Mouse (Mus musculus) urinary bladder, postnatal 36 days (tissue): ENCODE measurements around the gene Acvrl1.

Experiments
- DNase-seq, 2 experiments: peaks; one replicate each; pipeline ENCODE4 v3.0.0; 2022; ENCODE audit warnings: low spot score in 2 of 2, mixed read lengths in 1 of 2

Gene Acvrl1

GRCm38 (mm10) chr15:101142672-101143071 is 14.3 kb downstream of the Acvrl1 start:
- DNase-seq: no peak

- DNase-seq: peak in 1 of 2 experiments; percentile 57
These were observed 15.2 kb downstream of the Acvrl1 start for GRCm38 (mm10) chr15:101143494-101143893.

GRCm38 (mm10) chr15:101144176-101144575 is 15.9 kb downstream of the Acvrl1 start:
- no peak for DNase-seq

- no peak for DNase-seq
These were observed 16.5 kb downstream of the Acvrl1 start for GRCm38 (mm10) chr15:101144779-101145178.

- peak; percentile 93 to 97 for DNase-seq
These were observed 17.2 kb downstream of the Acvrl1 start for GRCm38 (mm10) chr15:101145424-101146099.

GRCm38 (mm10) chr15:101146100-101146965 is 18.0 kb downstream of the Acvrl1 start:
- no peak for DNase-seq

- no peak for DNase-seq
These were observed 19.0 kb downstream of the Acvrl1 start for GRCm38 (mm10) chr15:101147115-101147909.

- DNase-seq: no peak
These were observed 19.6 kb downstream of the Acvrl1 start for GRCm38 (mm10) chr15:101147910-101148273.

GRCm38 (mm10) chr15:101148604-101149003 is 20.3 kb downstream of the Acvrl1 start:
- DNase-seq: no peak

- no peak for DNase-seq
These were observed 23.3 kb downstream of the Acvrl1 start for GRCm38 (mm10) chr15:101151409-101152261.

- no peak for DNase-seq
These were observed 26.6 kb downstream of the Acvrl1 start for GRCm38 (mm10) chr15:101154700-101155616.

- DNase-seq: no peak
These were observed 31.8 kb downstream of the Acvrl1 start for GRCm38 (mm10) chr15:101160128-101160527.

- DNase-seq: no peak
These were observed 32.3 kb downstream of the Acvrl1 start for GRCm38 (mm10) chr15:101160591-101160990.

- DNase-seq: peak; percentile 68 to 70
These were observed 33.2 kb downstream of the Acvrl1 start for GRCm38 (mm10) chr15:101161534-101161933.

- no peak for DNase-seq
These were observed 34.7 kb downstream of the Acvrl1 start for GRCm38 (mm10) chr15:101163056-101163458.

GRCm38 (mm10) chr15:101163854-101164253 is 35.5 kb downstream of the Acvrl1 start:
- DNase-seq: no peak

- no peak for DNase-seq
These were observed 36.0 kb downstream of the Acvrl1 start for GRCm38 (mm10) chr15:101164291-101164690.

- peak in 1 of 2 experiments; percentile 63 for DNase-seq
These were observed 37.5 kb downstream of the Acvrl1 start for GRCm38 (mm10) chr15:101165658-101166437.

- DNase-seq: no peak
These were observed 39.2 kb downstream of the Acvrl1 start for GRCm38 (mm10) chr15:101167553-101167952.
